Mouse (Mus musculus) limb, embryonic 11.5 days (tissue): ENCODE data around the gene Slc27a3. TPM values are rescaled to one million over a fixed set of nuclear protein-coding genes. Genes with fewer than 3 reads are reported as not detected.

Experiments
- ATAC-seq: fragments of 200-750 bp; cut with Nextera tagmentation; 2 replicates; pipeline ENCODE4 v1.8.0; 2017; ENCODE audit warnings: low read depth; ENCODE audit not compliant: insufficient number of reproducible peaks, low FRiP score, low TSS enrichment
- DNase-seq: peaks from one replicate; pipeline ENCODE4 v3.0.0-alpha.2; 2015; ENCODE audit warnings: low spot score
- H3K27ac ChIP-seq: fragments of 300-500 bp; sonication (generic); replicated peaks from 2 replicates; pipeline ENCODE4 v1.5.1; 2014; ENCODE audit warnings: low read depth, mild to moderate bottlenecking, low read length
- H3K27me3 ChIP-seq: fragments of 300-500 bp; sonication (generic); 2 replicates; pipeline ENCODE4 v1.6.1; 2014; ENCODE audit warnings: mild to moderate bottlenecking, low read length, mixed read lengths; ENCODE audit not compliant: control insufficient read depth, insufficient read depth
- H3K36me3 ChIP-seq: fragments of 300-500 bp; sonication (generic); 2 replicates; pipeline ENCODE4 v1.6.1; 2014; ENCODE audit warnings: mild to moderate bottlenecking, low read length, moderate library complexity, mixed read lengths; ENCODE audit not compliant: control insufficient read depth, insufficient read depth
- H3K4me1 ChIP-seq: fragments of 300-500 bp; sonication (generic); 2 replicates; pipeline ENCODE4 v1.6.1; 2014; ENCODE audit warnings: low read length, mixed read lengths; ENCODE audit not compliant: control insufficient read depth, insufficient read depth
- H3K4me2 ChIP-seq: fragments of 300-500 bp; sonication (generic); 2 replicates; pipeline ENCODE4 v1.6.1; 2014; ENCODE audit warnings: low read depth, mild to moderate bottlenecking, moderate library complexity; ENCODE audit not compliant: severe bottlenecking
- H3K4me3 ChIP-seq: fragments of 300-500 bp; sonication (generic); 2 replicates; pipeline ENCODE4 v1.5.1; 2014; ENCODE audit warnings: low read depth, low read length
- H3K9ac ChIP-seq: fragments of 300-500 bp; sonication (generic); 2 replicates; pipeline ENCODE4 v1.6.1; 2014; ENCODE audit warnings: mild to moderate bottlenecking, low read length
- H3K9me3 ChIP-seq: fragments of 300-500 bp; sonication (generic); 2 replicates; pipeline ENCODE4 v1.6.1; 2016; ENCODE audit warnings: low read length; ENCODE audit not compliant: control insufficient read depth
- WGBS: fragments of 180-500 bp; shearing (Covaris S2); extraction: QIAGEN DNeasy Blood & Tissue Kit; methylation state at CpG from one replicate; pipeline ENCODE4 v1.1.7; 2014; 5-methylcytosine and 5-hydroxymethylcytosine counted together
- polyA plus RNA-seq: library from polyadenylated mRNA; unstranded; fragments of >200 nt; fragmentation: Nextera tagmentation; extraction: Ambion mirVana; gene quantifications from 2 replicates; pipeline ENCODE4 v1.2.1, GENCODE M21; 2014

Slc27a3 gene
- polyA plus RNA-seq, 1 experiment from 2014 or later = 28.7 TPM

GRCm38 (mm10) chr3:90386817-90387216 lies 2.9 kb downstream of the Slc27a3 start:
- Histone ChIP-seq H3K4me1 (peaks cover 29% of the 10 kb centered on the region), H3K27ac (no peak overlapping the region), H3K4me3 (no peak overlapping the region), H3K9ac (no peak overlapping the region), H3K27me3 (no peaks in the 10 kb centered on the region), H3K4me2 (no peak overlapping the region), H3K9me3 (no peaks in the 10 kb centered on the region), H3K36me3 (peaks cover 13% of the 10 kb centered on the region)
- DNase-seq (no peak), ATAC-seq (no peak)
- WGBS = 89% methylated on average over 10 of the region's 10 CpGs

- Histone ChIP-seq H3K4me1 (peaks cover 16% of the 10 kb centered on the region), H3K9me3 (no peaks in the 10 kb centered on the region), H3K36me3 (peaks cover 9% of the 10 kb centered on the region; the same call in 1 of the 2 replicates), H3K27ac (no peak overlapping the region), H3K4me2 (no peak overlapping the region), H3K4me3 (no peak overlapping the region), H3K27me3 (no peaks in the 10 kb centered on the region), H3K9ac (no peak overlapping the region)
- ATAC-seq (no peak), DNase-seq (no peak)
- 69% methylated on average over 7 of the region's 7 CpGs for WGBS
Measured at GRCm38 (mm10) chr3:90384851-90385375, 4.8 kb downstream of the Slc27a3 start.

GRCm38 (mm10) chr3:90383690-90384089 lies 6.0 kb downstream of the Slc27a3 start:
- no peak overlapping the region for H3K4me2 ChIP-seq
- 97% methylated on average over 4 of the region's 4 CpGs for WGBS
- H3K4me1 ChIP-seq = peaks cover 15% of the 10 kb centered on the region
- DNase-seq = no peak
- ATAC-seq = no peak
- H3K9ac ChIP-seq = no peak overlapping the region
- peaks cover 9% of the 10 kb centered on the region; the same call in 1 of the 2 replicates for H3K36me3 ChIP-seq
- no peaks in the 10 kb centered on the region for H3K9me3 ChIP-seq
- no peak overlapping the region for H3K27ac ChIP-seq
- no peak overlapping the region for H3K4me3 ChIP-seq
- no peaks in the 10 kb centered on the region for H3K27me3 ChIP-seq

GRCm38 (mm10) chr3:90381727-90382126 lies 8.0 kb downstream of the Slc27a3 start:
- no peaks in the 10 kb centered on the region for H3K27me3 ChIP-seq
- H3K4me3 ChIP-seq = no peak overlapping the region
- no peak overlapping the region for H3K27ac ChIP-seq
- no peaks in the 10 kb centered on the region for H3K9me3 ChIP-seq
- WGBS = 68% methylated on average over 11 of the region's 11 CpGs
- no peak overlapping the region for H3K9ac ChIP-seq
- H3K4me2 ChIP-seq = no peak overlapping the region
- H3K36me3 ChIP-seq = peaks cover 3% of the 10 kb centered on the region; the same call in 1 of the 2 replicates
- no peaks in the 10 kb centered on the region for H3K4me1 ChIP-seq
- no peak for DNase-seq
- ATAC-seq = no peak

- H3K27ac ChIP-seq = no peak overlapping the region
- no peaks in the 10 kb centered on the region for H3K4me1 ChIP-seq
- H3K9ac ChIP-seq = no peak overlapping the region
- ATAC-seq (no peak), DNase-seq (no peak)
- no peak overlapping the region for H3K4me2 ChIP-seq
- no peaks in the 10 kb centered on the region for H3K27me3 ChIP-seq
- H3K4me3 ChIP-seq = no peak overlapping the region
- no peaks in the 10 kb centered on the region for H3K36me3 ChIP-seq
- 91% methylated on average over 5 of the region's 5 CpGs for WGBS
- H3K9me3 ChIP-seq = no peaks in the 10 kb centered on the region
Measured at GRCm38 (mm10) chr3:90378496-90378895, 11.2 kb downstream of the Slc27a3 start.

GRCm38 (mm10) chr3:90376247-90376585 lies 13.5 kb downstream of the Slc27a3 start:
- no peaks in the 10 kb centered on the region for H3K4me1 ChIP-seq
- no peak overlapping the region for H3K9ac ChIP-seq
- H3K27me3 ChIP-seq = no peaks in the 10 kb centered on the region
- H3K9me3 ChIP-seq = no peaks in the 10 kb centered on the region
- H3K4me3 ChIP-seq = no peak overlapping the region
- no peak overlapping the region for H3K4me2 ChIP-seq
- WGBS = 77% methylated on average over 1 of the region's 1 CpGs
- no peaks in the 10 kb centered on the region for H3K36me3 ChIP-seq
- no peak overlapping the region for H3K27ac ChIP-seq
- no peak for ATAC-seq
- DNase-seq = no peak

GRCm38 (mm10) chr3:90375562-90376246 lies 14.0 kb downstream of the Slc27a3 start:
- no peak overlapping the region for H3K27ac ChIP-seq
- ATAC-seq = no peak

GRCm38 (mm10) chr3:90374368-90374767 lies 15.4 kb downstream of the Slc27a3 start:
- H3K27me3 ChIP-seq = no peaks in the 10 kb centered on the region
- no peaks in the 10 kb centered on the region for H3K36me3 ChIP-seq
- no peaks in the 10 kb centered on the region for H3K9me3 ChIP-seq
- H3K4me3 ChIP-seq = no peak overlapping the region
- no peak for ATAC-seq
- no peaks in the 10 kb centered on the region for H3K4me1 ChIP-seq
- no peak overlapping the region for H3K27ac ChIP-seq
- no peak for DNase-seq
- H3K9ac ChIP-seq = no peak overlapping the region
- no peak overlapping the region for H3K4me2 ChIP-seq
- 83% methylated on average over 4 of the region's 4 CpGs for WGBS

More at GRCm38 (mm10) chr3:90375562-90376246, 14.0 kb downstream of the Slc27a3 start:
- Histone ChIP-seq H3K27me3 (no peaks in the 10 kb centered on the region), H3K9me3 (no peaks in the 10 kb centered on the region), H3K4me3 (no peak overlapping the region), H3K4me2 (no peak overlapping the region), H3K36me3 (no peaks in the 10 kb centered on the region), H3K9ac (no peak overlapping the region), H3K4me1 (no peaks in the 10 kb centered on the region)
- WGBS = 79% methylated on average over 3 of the region's 3 CpGs
- no peak for DNase-seq
